Mouse (Mus musculus) myocyte (in vitro differentiated cells): ENCODE data around the gene Nsmce1.

Source experiments
- CEBPB ChIP-seq: IDR thresholded peaks from 2 replicates; pipeline ENCODE4 v1.6.1; 2011; ENCODE audit warnings: mild to moderate bottlenecking, moderate library complexity; ENCODE audit not compliant: poor library complexity, insufficient read depth, severe bottlenecking
- MAX ChIP-seq: IDR thresholded peaks from one replicate; pipeline ENCODE4 v1.6.1; 2011; ENCODE audit warnings: low read depth, mild to moderate bottlenecking, control low read depth
- MYOD1 ChIP-seq, 3 experiments: IDR thresholded peaks; one replicate each; pipeline ENCODE4 v1.6.1; 2011; ENCODE audit warnings: control low read depth in 2 of 3, low read depth in 2 of 3, mild to moderate bottlenecking in 2 of 3, moderate library complexity in 1 of 3; ENCODE audit not compliant: insufficient read length in 2 of 3, control insufficient read depth in 1 of 3
- POLR2A ChIP-seq: IDR thresholded peaks from one replicate; pipeline ENCODE4 v1.6.1; 2011; ENCODE audit warnings: low read depth, mild to moderate bottlenecking, control low read depth, moderate library complexity; ENCODE audit not compliant: insufficient read length
- USF1 ChIP-seq: IDR thresholded peaks from one replicate; pipeline ENCODE4 v1.6.1; 2011; ENCODE audit warnings: low read depth, mild to moderate bottlenecking, control low read depth, moderate library complexity

GRCm38 (mm10) chr7:125516723-125517122 is 25.3 kb upstream of the Nsmce1 start:
- no peak for TF ChIP-seq USF1
- TF ChIP-seq MAX: no peak
- no peak for TF ChIP-seq POLR2A
- no peak for TF ChIP-seq MYOD1 (IDR thresholded peaks at IDR 0.05; ENCODE audit: control insufficient read depth in 1 of 3, insufficient read length in 2 of 3, low read depth in 2 of 3)
- no peak for TF ChIP-seq CEBPB
